Mouse (Mus musculus) stomach, embryonic 16.5 days (tissue): ENCODE results near the gene Scyl1. TPM values are rescaled to one million over a fixed set of nuclear protein-coding genes. Genes with fewer than 3 reads are reported as not detected.

Source experiments
- ATAC-seq: fragments of 200-750 bp; cut with Nextera tagmentation; 2 replicates; pipeline ENCODE4 v1.8.0; 2017; ENCODE audit warnings: moderate number of reproducible peaks, moderate TSS enrichment; ENCODE audit not compliant: insufficient read depth, low FRiP score
- H3K27ac ChIP-seq: fragments of 300-500 bp; sonication (generic); 2 replicates; pipeline ENCODE4 v1.5.1; 2014; ENCODE audit warnings: low read length
- H3K27me3 ChIP-seq: fragments of 300-500 bp; sonication (generic); 2 replicates; pipeline ENCODE4 v1.6.1; 2014; ENCODE audit warnings: low read length, control low read depth, mixed read lengths; ENCODE audit not compliant: control insufficient read depth, insufficient read depth
- H3K36me3 ChIP-seq: fragments of 300-500 bp; sonication (generic); 2 replicates; pipeline ENCODE4 v1.6.1; 2014; ENCODE audit warnings: low read length; ENCODE audit not compliant: control insufficient read depth, insufficient read depth
- H3K4me1 ChIP-seq: fragments of 300-500 bp; sonication (generic); 2 replicates; pipeline ENCODE4 v1.6.1; 2014; ENCODE audit warnings: low read length, control low read depth, mixed read lengths; ENCODE audit not compliant: control insufficient read depth, insufficient read depth
- H3K4me2 ChIP-seq: fragments of 300-500 bp; sonication (generic); 2 replicates; pipeline ENCODE4 v1.6.1; 2014; ENCODE audit warnings: low read depth, low read length, mixed read lengths
- H3K4me3 ChIP-seq: fragments of 300-500 bp; sonication (generic); replicated peaks from 2 replicates; pipeline ENCODE4 v1.5.1; 2014; ENCODE audit warnings: mild to moderate bottlenecking, low read length
- H3K9ac ChIP-seq: fragments of 300-500 bp; sonication (generic); 2 replicates; pipeline ENCODE4 v1.6.1; 2014; ENCODE audit warnings: low read length
- H3K9me3 ChIP-seq: fragments of 300-500 bp; sonication (generic); replicated peaks from 2 replicates; pipeline ENCODE4 v1.6.1; 2016; ENCODE audit warnings: low read length, control low read depth; ENCODE audit not compliant: control insufficient read depth
- WGBS: fragments of 180-500 bp; shearing (Covaris S2); extraction: QIAGEN DNeasy Blood & Tissue Kit; methylation state at CpG from one replicate; pipeline ENCODE4 v1.1.7; 2014; 5-methylcytosine and 5-hydroxymethylcytosine counted together
- polyA plus RNA-seq: library from polyadenylated mRNA; unstranded; fragments of >200 nt; fragmentation: Nextera tagmentation; extraction: Ambion mirVana; gene quantifications from 2 replicates; pipeline ENCODE4 v1.2.1, GENCODE M21; 2015

The Scyl1 gene
- polyA plus RNA-seq, 1 experiment from 2014 or later, result 66.3 TPM

GRCm38 (mm10) chr19:5811771-5812504 lies 40.7 kb upstream of the Scyl1 start:
- 44% methylated on average over 7 of the region's 7 CpGs for WGBS

DNA sequence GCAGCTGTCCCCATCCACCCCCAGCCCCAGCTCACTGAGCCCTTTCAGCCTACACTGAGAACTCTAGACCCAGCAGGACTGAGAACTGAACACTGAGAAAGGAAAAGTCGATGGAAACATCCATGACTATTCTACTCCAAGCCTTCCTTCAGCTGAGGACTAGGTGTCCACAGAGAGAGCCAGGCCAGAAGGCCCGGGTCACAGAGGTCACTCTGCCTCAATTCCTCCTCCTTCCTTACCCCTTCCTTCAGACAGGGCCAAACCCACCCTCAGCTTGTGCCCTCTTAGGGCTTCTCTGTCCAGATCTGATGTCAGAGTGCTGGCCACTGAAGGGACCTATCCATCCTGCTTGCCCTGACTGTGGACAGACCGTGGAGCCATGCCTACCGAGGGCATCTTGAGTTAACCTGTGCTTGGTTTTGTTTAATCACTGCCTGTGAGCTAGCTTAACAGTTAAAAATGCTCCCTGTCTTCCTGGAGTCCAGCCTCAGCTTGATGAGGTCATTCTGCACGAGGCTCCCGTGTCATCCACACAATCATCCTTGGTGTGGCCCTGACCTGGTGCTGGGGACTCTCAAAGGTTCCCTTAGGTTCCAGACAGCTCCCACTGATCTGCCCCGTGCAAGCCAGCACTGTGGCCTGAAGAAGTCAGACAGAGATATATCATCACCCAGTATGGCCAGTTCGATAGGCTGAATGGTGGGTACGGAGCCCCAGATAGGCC lies 39.8 kb upstream of the Scyl1 start:
- Histone ChIP-seq H3K36me3 (no peaks in the 10 kb centered on the region), H3K4me3 (no peak overlapping the region), H3K9ac (peak overlapping the region; percentile 57; the same call in 1 of the 2 replicates), H3K4me2 (peak overlapping the region; percentile 14; the same call in 1 of the 2 replicates), H3K27me3 (no peaks in the 10 kb centered on the region), H3K9me3 (no peaks in the 10 kb centered on the region), H3K27ac (peak overlapping the region; percentile 95), H3K4me1 (peaks cover 54% of the 10 kb centered on the region)
- ATAC-seq, result no peak
- 57% methylated on average over 9 of the region's 9 CpGs for WGBS

More at GRCm38 (mm10) chr19:5811771-5812504, 40.7 kb upstream of the Scyl1 start:
- Histone ChIP-seq H3K9ac (0 out of 2 replicates have a peak overlapping the region, but pooled peaks have one; percentile 20), H3K4me2 (peak overlapping the region; percentile 27; the same call in 1 of the 2 replicates), H3K27me3 (no peaks in the 10 kb centered on the region), H3K4me1 (peaks cover 45% of the 10 kb centered on the region), H3K27ac (peak overlapping the region; percentile 95), H3K4me3 (no peak overlapping the region), H3K9me3 (no peaks in the 10 kb centered on the region), H3K36me3 (no peaks in the 10 kb centered on the region)
- ATAC-seq, result peak; percentile 83

DNA sequence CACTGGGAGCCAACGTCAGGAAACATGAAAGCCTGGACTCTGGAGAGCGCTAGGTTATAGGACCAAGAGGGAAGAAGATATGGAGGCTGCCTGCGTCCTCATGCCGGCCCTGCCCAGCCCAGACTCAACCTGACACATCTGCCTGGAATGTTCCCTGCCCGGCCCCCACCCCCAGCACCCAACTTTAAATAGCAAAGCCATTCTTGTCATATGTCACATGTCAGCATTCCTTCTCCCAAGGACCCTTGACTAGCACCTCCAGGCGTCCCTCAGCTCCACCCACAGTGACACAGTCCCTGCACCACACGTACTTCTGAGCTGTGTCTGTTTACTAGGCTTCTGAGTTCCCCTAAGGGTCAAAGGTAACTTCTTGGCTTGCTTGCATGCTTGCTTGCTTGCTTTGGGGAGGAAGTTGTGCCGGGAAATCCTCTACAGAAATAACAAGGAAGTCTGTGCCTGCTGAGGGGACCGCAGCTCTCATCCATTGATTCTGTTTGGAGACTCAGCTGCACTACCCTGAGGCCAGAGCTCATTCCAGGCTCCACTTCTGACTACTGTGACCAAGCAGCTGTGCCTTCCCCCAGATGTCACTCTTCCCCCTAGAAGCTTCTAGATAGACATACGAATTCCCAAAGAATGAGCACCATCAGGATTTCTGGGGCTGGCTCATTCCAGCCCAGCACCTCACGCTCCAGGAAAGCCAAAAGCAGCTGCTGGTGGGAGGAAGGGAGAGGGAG lies 39.1 kb upstream of the Scyl1 start:
- Histone ChIP-seq H3K27me3 (no peaks in the 10 kb centered on the region), H3K36me3 (no peaks in the 10 kb centered on the region), H3K4me1 (peaks cover 57% of the 10 kb centered on the region), H3K9ac (peak overlapping the region; percentile 57), H3K27ac (peak overlapping the region; percentile 95), H3K9me3 (no peaks in the 10 kb centered on the region), H3K4me2 (peak overlapping the region; percentile 14; the same call in 1 of the 2 replicates), H3K4me3 (no peak overlapping the region)
- ATAC-seq, result peak; percentile 69
- WGBS, result 23% methylated on average over 11 of the region's 11 CpGs

- peaks cover 60% of the 10 kb centered on the region for H3K4me1 ChIP-seq
- ATAC-seq, result peak; percentile 37; the same call in 1 of the 2 replicates
These were observed 38.5 kb upstream of the Scyl1 start for GRCm38 (mm10) chr19:5809712-5810089.

GRCm38 (mm10) chr19:5808955-5809711 lies 37.9 kb upstream of the Scyl1 start:
- H3K4me2 ChIP-seq, result peak overlapping the region; percentile 14; the same call in 1 of the 2 replicates

More at GRCm38 (mm10) chr19:5809712-5810089, 38.5 kb upstream of the Scyl1 start:
- H3K27ac ChIP-seq, result peak overlapping the region; percentile 95
- peak overlapping the region; percentile 14; the same call in 1 of the 2 replicates for H3K4me2 ChIP-seq
- no peaks in the 10 kb centered on the region for H3K27me3 ChIP-seq
- no peak overlapping the region for H3K4me3 ChIP-seq
- H3K9me3 ChIP-seq, result no peaks in the 10 kb centered on the region
- no peaks in the 10 kb centered on the region for H3K36me3 ChIP-seq
- H3K9ac ChIP-seq, result peak overlapping the region; percentile 57
- WGBS, result 46% methylated on average over 7 of the region's 7 CpGs

DNA sequence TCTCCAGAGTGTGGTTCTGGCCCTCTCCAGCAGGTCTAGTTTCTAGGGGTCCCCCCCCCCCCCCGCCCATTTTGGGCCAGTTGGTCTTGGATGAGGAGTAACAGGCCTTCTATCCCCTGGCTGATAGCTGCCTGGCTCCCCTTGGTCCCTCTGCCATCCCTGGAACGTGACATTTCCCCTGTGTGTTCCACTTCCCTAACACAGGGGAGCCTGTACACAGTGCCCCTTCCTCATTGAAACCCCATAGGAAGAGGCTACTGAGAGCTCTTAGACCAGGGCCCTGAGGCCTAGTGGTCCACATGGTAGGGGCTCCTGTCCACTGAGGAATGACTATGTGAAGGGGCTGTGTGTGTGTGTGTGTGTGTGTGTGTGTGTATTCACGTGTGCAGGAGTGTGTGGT lies 36.5 kb upstream of the Scyl1 start:
- H3K9ac ChIP-seq, result 0 out of 2 replicates have a peak overlapping the region, but pooled peaks have one; percentile 1
- WGBS, result 65% methylated on average over 3 of the region's 3 CpGs
- H3K27ac ChIP-seq, result peak overlapping the region; percentile 92; the same call in 1 of the 2 replicates
- no peaks in the 10 kb centered on the region for H3K9me3 ChIP-seq
- ATAC-seq, result no peak
- H3K4me3 ChIP-seq, result no peak overlapping the region
- no peak overlapping the region for H3K4me2 ChIP-seq
- H3K4me1 ChIP-seq, result peaks cover 69% of the 10 kb centered on the region
- no peaks in the 10 kb centered on the region for H3K27me3 ChIP-seq
- H3K36me3 ChIP-seq, result no peaks in the 10 kb centered on the region

More at GRCm38 (mm10) chr19:5808955-5809711, 37.9 kb upstream of the Scyl1 start:
- Histone ChIP-seq H3K36me3 (no peaks in the 10 kb centered on the region), H3K4me1 (peaks cover 66% of the 10 kb centered on the region), H3K27ac (peak overlapping the region; percentile 95), H3K4me3 (no peak overlapping the region), H3K9ac (peak overlapping the region; percentile 57; the same call in 1 of the 2 replicates), H3K27me3 (no peaks in the 10 kb centered on the region), H3K9me3 (no peaks in the 10 kb centered on the region)
- 52% methylated on average over 14 of the region's 14 CpGs for WGBS
- no peak for ATAC-seq

- Histone ChIP-seq H3K4me1 (peaks cover 60% of the 10 kb centered on the region), H3K4me3 (no peak overlapping the region), H3K27me3 (no peaks in the 10 kb centered on the region), H3K4me2 (0 out of 2 replicates have a peak overlapping the region, but pooled peaks have one; percentile 30), H3K9me3 (no peaks in the 10 kb centered on the region), H3K36me3 (no peaks in the 10 kb centered on the region), H3K27ac (peak overlapping the region; percentile 92), H3K9ac (peak overlapping the region; percentile 55)
- no peak for ATAC-seq
- 23% methylated on average over 6 of the region's 6 CpGs for WGBS
These were observed 35.6 kb upstream of the Scyl1 start for GRCm38 (mm10) chr19:5806809-5807205.
